Mouse (Mus musculus) layer of hippocampus, adult 9-10 months (tissue): ENCODE data around the gene Rnasel.

Experiments used
- DNase-seq: peaks from one replicate; pipeline ENCODE4 v3.0.0; 2022; ENCODE audit warnings: low spot score

The Rnasel gene

GRCm38 (mm10) chr1:153749211-153749801 is at the start of gene Rnasel:
Gene Rnasel (plus strand): TSS chr1:153749426.
- DNase-seq: peak; percentile 48

GRCm38 (mm10) chr1:153700448-153701063 is 48.7 kb upstream of the Rnasel start:
- no peak for DNase-seq

- DNase-seq: no peak
These were observed 47.8 kb upstream of the Rnasel start for GRCm38 (mm10) chr1:153701461-153701860.

GRCm38 (mm10) chr1:153702166-153702852 is 46.9 kb upstream of the Rnasel start:
- no peak for DNase-seq

GRCm38 (mm10) chr1:153702853-153703410 is 46.3 kb upstream of the Rnasel start:
- DNase-seq: no peak

DNA sequence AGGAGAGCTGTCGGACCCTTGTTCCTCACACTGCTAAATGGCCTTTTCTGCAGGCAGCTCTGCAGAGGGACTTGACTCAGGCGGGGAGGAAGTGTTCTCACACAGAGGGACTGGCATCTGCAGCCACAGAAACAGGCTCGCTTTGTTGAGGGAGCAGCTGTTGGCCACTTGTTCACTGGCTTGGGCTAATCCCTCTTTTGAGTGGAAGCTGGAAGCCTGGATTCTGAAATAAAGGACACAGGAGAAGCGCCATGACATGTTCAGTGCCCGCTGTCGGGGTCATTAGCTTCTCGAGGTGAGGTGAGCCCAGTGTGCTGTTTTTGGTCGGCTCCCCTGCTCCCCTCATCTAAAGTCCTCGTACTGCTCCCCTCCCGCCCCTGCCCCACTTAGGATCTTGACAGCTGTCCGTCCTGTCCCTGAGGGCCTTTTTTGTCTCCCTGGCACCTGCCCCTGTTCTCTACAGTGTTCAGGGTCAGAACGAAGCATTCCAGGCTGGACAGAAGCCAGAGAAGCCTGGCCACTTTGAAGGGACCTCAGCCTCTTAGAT is 45.7 kb upstream of the Rnasel start:
- DNase-seq: peak; percentile 31

GRCm38 (mm10) chr1:153704174-153704573 is 45.1 kb upstream of the Rnasel start:
- no peak for DNase-seq

DNA sequence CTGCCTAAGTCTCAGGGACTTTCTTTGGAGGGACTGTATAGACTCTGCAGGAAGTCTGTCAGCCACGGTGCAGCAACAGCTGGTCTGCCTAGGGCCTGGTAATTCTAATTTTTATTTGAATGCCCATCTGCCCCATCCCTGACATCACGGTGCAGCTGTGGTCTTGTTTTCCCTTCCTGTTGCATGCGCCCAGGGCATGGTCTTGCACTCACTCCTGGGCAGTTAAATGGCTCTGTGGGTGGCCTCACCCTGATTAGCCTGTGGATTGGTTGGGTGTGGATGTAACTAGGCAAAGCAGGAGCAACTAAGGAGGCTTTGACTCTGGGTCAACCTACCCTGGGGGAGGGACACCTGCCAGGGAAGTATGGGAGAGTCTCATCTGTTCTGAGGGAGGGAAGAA is 44.2 kb upstream of the Rnasel start:
- DNase-seq: no peak

DNA sequence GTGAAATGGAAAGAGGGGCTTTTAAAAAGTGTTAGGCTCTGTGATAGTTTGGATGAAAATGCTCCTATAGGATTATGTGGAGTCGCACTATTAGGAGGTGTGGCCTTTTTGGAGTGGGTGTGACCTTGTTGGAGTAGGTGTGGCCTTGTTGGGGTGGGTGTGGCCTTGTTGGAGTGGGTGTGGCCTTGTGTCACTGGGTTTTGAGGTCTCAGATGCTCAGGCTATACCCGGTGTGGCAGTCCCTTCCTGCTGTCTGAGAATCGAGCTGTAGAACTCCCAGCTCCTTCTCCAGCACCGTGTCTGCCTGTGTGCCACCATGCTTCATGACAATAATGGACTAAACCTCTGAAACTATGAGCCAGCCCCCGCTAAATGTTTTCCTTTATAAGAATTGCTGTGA is 40.6 kb upstream of the Rnasel start:
- DNase-seq: no peak

- no peak for DNase-seq
These were observed 39.8 kb upstream of the Rnasel start for GRCm38 (mm10) chr1:153709451-153709850.

DNA sequence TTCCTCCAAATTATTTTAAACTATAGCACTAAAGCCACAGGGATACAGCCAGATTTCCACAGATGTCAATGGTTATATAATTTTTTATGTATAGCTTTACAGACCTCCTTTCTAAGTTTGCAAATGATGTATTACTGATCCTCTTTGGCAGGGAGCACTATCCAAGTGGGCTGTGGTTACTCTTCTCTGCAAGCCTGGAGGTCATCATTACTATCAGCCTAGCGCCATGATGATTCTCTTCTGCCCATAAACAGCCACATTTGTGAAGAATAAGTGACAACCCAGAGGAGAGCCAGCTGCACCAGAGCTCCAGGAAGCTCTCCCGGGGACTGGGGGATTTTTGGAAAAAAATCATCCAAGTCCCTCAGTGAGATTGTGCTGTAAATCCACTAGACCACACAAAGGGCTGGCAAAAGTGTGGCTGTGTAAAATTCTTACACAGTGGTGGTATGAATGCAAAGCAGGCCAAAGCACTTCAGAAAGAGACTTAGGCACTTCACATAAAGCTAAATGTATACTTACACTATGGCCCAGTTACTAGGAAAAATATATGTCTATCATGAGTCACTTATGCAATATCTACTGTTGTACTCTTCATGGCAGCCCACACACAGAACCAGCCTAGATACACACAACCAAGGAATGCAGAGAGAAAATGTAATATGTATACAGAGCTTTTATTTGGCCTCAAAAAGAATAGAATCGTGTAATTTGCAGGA is 37.5 kb upstream of the Rnasel start:
- no peak for DNase-seq

- DNase-seq: no peak
These were observed 36.6 kb upstream of the Rnasel start for GRCm38 (mm10) chr1:153712633-153713032.

GRCm38 (mm10) chr1:153717990-153718389 is 31.2 kb upstream of the Rnasel start:
- DNase-seq: no peak

- no peak for DNase-seq
These were observed 28.3 kb upstream of the Rnasel start for GRCm38 (mm10) chr1:153720935-153721334.

GRCm38 (mm10) chr1:153721565-153722310 is 27.5 kb upstream of the Rnasel start:
- no peak for DNase-seq

DNA sequence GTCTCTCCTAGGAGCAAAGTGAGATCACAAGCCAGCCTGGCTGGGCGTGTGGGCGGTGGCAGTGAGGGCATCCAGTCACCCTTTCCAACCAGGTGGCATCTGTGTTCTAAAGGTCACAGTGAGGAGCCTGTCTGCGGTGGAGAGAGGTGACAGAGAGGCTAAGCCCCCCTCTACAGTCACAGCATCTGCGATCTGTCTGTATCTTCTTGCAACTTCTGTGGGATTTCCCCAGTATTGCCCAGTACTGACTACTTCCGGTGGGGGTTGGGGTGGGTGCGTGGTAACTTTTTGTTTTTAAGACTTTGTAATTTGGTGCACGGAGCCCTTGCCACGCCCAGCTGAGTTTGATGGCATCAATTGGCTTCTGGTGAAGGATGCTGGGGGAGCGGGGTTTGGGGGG is 25.8 kb upstream of the Rnasel start:
- no peak for DNase-seq

GRCm38 (mm10) chr1:153726636-153727035 is 22.6 kb upstream of the Rnasel start:
- no peak for DNase-seq

DNA sequence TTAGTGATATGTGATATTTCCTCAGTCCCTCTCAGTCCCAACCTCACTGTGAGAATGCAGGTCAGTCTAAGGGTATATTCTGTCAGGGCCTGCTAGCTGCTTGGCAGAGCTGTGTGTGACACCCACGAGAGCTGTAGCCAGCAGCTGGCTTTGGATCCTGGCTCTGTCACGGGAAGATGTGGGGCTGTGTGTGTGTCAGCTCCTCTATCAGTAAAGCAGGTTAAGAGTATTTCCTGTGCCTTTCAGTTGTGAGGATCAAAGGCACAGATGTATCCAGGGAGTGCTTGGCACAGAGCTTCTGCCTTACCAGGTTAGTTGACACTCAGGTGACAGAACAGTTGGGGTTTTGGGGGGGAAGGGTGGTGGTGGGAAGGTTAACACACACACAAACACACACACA is 19.4 kb upstream of the Rnasel start:
- no peak for DNase-seq

DNA sequence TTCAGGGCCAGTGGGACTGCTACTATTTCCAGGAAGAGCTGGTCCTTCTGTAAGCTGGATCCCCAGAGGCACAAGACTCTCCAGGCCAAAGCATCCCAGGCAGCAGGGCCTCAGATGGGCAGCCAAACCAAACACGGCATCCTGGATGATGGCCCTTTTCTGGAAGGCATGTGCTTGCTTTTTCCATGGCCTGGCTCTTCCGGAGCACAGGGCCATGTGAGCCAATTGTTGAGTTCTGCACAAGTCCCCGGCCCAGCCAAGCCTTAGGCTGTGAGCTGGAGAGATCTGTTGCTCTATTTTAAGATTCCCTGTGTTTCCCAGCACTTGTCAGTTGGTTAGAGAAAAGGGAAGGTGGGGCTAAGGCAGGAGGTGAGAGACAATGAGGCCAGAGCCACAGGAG is 18.6 kb upstream of the Rnasel start:
- no peak for DNase-seq

DNA sequence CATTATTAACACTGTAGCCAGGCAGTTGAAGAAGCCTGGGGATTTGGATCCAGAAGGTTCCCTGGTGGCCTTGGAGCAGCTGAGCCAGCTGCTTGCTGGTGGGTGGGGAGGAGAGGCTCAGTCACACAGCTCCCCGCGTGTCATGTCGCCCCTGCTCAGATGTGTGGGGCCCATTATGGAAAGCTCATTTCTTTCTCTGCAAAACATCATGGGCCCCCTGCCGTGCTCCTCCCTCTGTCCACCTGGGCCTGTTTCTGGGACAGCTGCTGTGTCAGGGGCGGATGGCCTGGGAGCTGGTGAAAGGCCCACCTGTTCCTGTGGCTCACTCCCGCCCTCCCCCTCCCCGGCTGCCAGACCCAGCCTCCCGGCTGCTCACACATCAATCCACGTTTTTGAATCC is 16.0 kb upstream of the Rnasel start:
- no peak for DNase-seq

- DNase-seq: no peak
These were observed 14.4 kb upstream of the Rnasel start for GRCm38 (mm10) chr1:153734866-153735265.

GRCm38 (mm10) chr1:153736096-153736495 is 13.1 kb upstream of the Rnasel start:
- DNase-seq: no peak
